Mouse (Mus musculus) kidney, postnatal 4 days (tissue): ENCODE measurements around the gene Crxos.
A peak's percentile ranks its signal among the peaks of the same experiment; 100 is the strongest.

Experiments used
- DNase-seq, 2 experiments: peaks; one replicate each; pipeline ENCODE4 v3.0.0; 2021; ENCODE audit warnings: mixed read lengths in 2 of 2

The Crxos gene

DNA sequence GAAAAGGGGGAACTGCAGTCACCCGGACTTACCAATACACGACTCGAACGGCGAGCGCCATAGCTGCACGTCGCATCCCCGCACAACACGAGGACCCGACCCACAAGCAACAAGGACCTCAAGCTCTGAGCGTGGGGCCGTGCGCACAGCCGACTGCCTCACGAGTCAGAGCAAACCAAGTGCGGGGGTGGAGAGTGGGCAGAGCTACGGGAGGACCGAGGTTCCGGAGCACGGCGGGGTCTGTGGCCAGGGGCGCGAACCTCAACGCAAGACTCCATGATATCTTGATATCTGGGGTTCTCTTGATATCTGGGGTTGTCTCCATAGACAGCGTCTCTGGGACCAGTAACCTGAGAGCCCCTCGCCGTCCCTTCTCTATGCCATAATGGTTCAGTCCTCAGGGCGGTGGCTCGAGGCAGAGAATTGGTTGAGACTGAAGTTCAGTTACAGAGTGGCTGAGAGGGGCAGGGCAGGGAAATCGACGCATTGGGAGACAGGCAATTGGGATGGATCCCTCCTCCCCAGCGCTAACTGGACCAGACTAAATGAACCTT lies 39.9 kb downstream of the Crxos start, which contains the start of gene Selenow:
Selenow (minus strand) TSS at position 183 of the 554 bp plus-strand sequence.
- peak; percentile 91 to 95 for DNase-seq

DNA sequence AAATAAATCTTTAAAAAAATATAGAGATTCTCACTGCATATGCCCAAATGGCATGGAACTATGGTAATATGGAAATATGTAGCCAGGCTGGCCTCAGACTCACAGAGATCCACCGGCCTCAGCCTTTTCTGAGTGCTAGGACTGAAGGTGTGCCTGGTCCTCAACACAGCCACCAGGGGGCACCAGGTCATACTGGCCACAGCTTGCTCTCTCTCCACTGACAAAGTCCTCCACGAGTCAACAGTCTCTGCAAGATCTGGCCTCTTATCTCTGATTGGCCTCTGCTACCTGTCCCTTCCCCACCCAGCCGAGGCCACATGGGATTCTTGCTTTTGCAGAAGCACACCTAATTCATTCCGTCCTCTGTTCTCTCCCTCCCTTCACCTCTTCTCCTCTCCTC lies 47.5 kb downstream of the Crxos start:
- DNase-seq = peak; percentile 78 to 81

DNA sequence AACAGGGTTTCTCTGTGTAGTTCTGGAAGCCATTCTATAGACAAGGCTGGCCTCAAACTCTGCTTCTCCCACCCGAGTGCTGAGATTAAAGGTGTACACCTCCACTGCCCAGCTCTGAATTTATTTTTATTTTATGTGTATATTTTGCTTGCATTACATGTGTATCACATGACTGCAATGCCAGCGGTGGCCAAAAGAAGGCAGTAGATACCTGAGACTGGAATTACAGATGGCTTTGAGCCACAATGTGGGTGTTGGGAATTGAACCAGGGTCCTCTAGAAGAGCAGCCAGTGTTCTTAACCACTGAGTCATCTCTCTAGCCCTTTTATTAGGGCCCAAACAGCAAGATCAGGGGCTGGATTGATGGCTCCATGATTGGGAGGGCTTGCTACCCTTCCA lies 48.1 kb downstream of the Crxos start:
- DNase-seq = no peak

DNA sequence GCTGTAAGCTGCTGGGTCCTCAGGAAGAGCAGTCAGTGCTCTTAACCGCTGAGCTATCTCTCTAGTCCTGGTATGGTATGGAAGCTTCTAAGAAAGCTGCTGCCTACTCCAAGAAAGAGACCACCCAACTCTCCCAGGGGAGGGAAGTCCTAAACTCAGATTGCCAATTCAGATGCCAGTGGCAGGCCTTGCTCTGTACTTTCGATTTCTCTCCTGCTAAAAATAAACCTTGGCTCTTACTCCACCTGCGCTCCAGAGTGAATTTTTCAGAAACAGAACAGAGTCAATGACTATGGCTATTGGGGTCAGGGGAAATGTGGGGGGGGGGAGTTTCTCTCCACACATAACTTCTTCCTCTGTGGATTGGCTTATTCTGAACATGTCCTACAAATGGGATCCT lies 49.2 kb downstream of the Crxos start:
- no peak for DNase-seq

DNA sequence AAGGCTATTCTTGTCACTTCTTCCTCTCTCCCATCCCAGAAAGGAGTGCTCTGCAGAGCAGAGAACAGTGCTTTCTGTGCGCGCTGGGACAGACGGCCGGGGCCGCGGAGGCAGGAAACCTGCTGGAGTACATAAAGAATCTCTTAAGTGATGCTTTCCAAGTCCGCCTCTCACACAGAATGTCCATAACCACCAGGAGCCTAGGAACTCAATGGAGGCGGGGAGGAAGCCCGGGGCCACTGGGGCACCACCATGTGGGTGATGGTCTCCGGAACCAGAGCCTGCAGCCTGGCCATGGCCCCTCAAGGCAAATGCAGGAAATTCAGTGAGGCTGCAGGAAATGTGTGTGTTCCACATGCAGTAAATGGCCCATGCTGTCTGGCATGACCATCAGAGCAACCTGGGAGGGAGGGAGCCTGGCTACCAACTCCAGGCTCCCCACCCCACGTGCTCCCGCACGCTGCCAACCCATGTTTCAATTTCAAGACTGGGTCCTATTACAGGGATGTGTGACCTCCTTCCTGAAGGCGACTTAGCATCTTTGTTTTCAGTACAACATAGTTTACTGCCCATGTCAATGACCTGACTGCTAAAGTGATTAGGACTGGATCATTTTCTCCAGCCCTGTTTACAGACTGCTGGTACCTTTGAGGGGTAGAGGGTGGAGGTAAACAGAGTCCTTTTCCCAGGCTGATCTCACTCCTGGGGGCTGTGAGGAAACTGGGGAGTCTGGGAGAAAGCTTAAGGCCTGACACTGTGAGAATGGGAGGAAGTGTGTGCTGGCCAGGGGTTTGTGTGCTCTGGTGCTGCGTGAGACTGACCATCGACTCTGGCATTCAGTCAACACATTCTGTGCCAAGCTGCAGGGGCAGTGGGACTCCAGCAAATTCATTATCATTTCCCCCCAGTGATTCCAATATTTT lies 51.3 kb downstream of the Crxos start:
- peak in 1 of 2 experiments; percentile 45 for DNase-seq

DNA sequence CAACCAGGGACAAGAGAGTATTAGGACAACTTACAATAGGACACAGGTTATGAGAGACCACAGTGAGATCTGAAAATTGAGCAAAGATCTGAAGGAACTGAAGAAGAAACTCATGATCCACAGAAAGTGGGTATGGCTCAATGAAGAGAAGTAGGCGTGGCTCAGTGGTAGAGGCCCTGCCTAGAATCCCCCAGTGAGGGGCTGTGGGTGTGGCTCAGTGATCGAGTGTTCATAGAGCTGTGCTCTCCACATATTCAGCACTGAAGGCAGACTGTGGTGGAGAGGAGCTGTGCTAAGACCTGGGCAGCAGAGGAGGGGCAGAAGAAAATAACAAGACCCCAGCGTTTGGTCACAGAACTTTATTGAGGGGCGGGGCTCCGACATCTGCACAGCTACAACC lies 55.1 kb downstream of the Crxos start:
- no peak for DNase-seq

DNA sequence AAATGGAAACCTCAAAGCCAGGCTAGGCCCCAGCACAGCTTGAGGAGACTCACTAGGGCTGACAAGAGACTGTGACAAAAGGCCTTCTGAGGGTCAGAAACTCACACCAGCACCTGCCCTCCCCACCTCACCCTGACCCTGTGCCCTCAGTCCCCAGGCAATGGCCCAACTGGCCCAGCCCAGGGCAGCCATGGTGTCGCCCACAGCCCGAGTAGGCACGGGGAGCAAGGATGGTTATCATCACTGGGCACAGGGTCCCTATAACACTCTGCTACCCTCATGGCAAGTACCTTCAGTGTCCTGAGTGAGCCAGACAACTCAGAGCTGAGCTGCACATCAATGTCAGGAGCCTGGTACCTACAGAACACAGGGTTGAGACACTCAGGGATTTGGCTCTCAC lies 56.2 kb downstream of the Crxos start:
- DNase-seq = no peak

DNA sequence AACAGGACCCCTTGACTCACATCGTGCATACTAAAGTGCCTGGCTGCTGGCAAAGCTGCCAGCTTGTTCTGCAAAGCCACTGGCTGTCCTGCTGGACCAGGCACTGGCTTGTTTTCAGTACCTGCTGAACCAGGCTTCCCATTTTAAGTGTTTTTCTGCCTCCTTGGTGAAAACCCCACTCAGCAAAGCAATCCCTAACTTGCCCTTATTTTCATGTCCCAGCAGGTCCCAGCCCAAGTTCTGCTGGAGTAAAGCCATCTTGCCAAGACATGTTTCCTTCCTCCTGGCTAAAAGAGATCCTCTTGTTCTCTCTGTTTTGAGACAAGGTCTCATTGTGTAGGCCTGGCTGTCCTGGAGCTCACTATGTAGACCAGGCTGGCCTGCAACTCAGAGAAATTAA lies 61.9 kb downstream of the Crxos start:
- no peak for DNase-seq

DNA sequence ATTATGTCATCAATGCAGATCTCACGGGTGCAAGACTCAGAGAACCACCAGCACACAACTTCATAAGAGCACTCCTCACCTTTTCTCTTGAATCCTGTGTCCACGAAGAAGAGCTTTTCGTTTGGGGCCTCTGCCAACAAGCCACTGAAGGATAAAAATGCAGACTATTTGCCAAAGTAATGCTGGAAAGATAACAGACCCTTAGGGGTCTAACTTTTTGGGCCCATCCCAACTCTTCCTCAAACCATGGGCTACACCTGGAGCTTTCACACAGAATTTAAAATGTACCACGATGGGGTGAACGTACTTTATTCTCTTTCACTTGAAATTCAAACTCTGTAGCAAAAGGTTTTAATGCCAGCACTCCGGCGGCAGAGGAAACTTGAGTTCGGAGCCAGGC lies 62.8 kb downstream of the Crxos start:
- DNase-seq = no peak

DNA sequence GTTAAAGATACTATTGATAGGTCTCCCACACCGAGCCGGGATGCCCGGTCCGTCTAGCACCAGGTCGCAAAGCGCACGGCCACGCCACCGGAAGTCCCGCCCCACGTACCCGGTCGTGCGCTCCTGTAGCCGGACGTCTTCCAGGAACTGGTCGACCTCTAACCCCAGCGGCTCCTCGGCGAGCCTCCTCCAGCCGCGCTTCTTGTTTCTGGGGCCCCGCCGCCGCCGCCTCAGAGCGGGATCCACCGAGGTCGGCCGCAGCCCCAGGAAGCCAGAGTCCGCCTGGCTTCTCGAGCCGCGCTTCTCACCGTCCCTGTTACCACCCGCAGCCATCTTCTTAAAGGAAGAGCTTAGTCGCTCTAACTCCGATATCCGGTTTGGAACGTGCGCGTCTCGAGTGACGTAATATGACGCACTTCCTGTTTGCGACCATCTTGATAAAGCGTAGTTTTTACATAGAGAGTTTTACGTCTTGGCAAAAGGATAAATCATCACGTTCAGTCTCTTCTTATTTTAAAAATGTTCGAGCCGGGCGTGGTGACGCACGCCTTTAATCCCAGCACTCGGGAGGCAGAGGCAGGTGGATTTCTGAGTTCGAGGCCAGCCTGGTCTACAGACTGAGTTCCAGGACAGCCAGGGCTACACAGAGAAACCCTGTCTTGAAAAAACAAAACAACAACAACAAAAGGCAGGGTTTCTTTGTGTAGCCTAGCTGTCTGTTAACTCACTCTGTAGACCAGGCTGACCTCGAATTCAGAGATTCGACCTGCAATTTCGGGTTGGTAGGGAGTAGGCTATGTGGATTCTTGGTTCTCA lies 63.5 kb downstream of the Crxos start, which contains the start of gene Nop53:
Nop53 (minus strand) TSS at position 354 of the 816 bp plus-strand sequence.
- peak; percentile 93 to 95 for DNase-seq

DNA sequence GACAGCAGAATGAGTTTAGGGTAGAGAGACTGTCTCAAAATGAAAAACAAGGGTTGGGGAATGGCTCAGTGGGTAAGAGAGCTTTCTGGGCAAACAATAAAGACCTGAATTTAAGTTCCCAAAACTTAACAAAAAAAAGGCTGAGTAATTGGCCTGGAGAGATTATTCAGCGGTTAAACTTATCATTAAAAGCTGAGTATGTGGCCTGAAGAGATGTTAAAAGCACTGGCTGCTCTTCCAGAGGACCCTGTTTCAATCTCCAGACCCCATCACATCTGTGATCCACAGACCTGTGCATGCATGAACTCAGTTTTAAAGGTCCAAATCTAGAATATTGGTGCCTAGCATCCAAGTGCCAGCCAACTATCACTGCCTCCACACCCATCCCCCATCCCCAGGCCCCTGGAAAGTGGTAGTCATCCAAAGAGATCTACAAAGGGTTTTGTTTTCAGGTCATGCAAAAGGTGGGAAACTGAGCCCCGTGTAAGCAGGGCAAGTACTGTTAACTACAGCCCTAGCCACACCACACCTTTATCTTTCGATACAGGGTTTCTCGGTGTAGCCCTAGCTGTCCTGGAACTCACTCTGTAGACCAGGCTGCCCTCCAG lies 65.3 kb downstream of the Crxos start:
- no peak for DNase-seq

DNA sequence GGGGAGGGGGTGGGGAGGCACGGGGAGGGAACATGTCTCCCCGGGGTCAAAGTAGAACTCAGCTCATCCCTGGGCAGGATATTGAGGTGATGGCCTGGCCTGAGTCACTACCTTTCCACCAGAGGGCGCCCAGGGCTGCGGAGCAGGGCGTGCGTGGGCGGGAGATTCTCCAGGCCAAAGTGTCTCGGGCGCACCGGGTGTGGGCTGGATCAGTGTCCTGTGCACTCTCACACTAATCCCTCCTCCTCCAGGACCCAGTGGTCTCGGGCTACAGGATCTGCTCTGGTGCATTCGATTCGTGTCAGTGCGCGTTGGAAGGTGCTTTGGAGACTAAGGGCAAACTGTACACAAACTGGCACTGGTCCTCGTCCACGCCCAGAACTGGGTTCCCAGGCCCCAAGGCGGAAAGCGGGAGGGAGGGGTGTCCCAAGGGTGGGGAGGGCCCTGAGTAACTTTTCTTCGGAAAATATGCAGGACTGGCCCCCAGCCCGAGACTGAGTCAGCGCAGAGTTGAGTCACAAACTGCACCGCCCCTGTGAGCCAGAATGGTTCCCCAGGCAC lies 66.0 kb downstream of the Crxos start:
- DNase-seq = peak; percentile 90 to 93

DNA sequence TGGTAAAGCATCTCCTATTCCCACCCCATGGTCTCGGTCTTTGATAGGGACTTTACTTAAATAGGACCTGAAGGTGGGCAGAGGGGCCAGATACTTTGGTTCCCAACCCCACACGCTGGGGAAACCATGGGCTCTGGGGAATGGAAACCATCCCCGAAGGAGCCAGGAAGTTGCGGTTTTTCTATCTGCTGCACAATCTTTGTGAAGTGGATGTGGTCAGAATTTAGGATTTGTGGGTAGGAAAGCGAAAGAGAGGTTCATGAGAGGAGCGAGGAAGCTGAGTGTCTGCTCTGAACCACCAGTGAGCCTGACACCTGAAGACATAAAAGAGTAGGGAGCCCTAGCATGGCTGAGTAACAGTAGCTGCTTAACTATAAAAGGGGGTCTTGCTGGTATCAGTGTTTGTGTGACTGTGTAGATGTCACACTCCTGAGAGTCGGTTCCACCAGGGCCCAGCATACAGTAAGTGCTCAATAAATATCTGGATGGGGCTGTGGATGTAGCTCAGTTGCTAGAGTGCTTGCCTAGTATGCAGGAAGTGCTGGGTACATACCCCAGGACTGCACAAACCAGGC lies 66.9 kb downstream of the Crxos start:
- no peak for DNase-seq

DNA sequence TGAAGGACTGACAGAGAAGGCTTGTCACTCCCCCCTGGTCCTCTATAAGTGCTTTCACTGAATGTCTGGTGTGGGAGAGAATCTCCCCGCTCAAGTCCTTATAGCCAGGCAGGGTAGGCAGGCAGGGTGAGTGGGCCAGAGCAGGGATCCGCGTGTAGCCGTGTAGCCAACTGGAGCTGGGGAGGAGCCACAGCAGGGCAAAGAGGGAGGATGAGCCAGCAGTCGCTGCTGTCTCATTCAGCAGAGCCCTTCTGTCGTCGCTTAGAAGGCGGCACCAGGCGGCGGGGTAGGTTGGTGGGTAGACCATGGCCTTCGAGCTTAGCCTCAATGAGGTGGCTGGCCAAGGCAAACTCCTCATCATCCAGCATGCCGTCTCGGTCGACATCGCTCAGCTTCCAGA lies 67.6 kb downstream of the Crxos start:
- DNase-seq = no peak

DNA sequence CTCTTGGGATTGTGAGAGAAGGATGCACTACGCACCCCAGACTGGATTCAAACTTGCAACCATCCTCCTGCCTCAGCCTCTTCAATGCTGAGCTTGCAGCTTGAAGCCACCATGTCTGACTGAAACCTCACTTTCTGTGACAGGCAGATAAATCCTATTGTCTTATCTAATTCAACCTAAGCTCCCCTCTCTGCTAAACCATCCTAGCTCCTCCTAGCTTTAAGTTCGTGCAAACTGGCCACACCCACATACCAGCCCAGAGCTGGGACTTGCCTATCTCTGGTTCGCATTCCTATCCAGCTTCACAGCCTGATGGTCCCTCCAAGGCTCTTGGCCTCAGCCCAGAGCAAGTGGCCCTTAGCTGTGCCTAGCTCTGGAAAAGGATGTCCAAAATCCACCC lies 70.0 kb downstream of the Crxos start:
- no peak for DNase-seq
